17 mouse cellular contexts compared by ENCODE assay signal in genomic region chr6:54537053-54537452, GRCm38 (mm10). TPM values are rescaled to one million over a fixed set of nuclear protein-coding genes. Genes with fewer than 3 reads are reported as not detected.
"Had no signal": no experiment of that assay in that cellular context is flagged by ENCODE, and none has a peak within 500 bp of the region (broad histone marks: within the 10 kb centered on the region; RNA-seq: fewer than 3 reads in every experiment).

No protein-coding gene starts in this region.

- H3K4me3 ChIP-seq: neural tube, embryonic 13.5 days; neural tube, embryonic 15.5 days; stomach, embryonic 15.5 days had no signal

- H3K36me3 ChIP-seq: neural tube, embryonic 13.5 days; neural tube, embryonic 15.5 days; stomach, embryonic 15.5 days had no signal

- H3K9ac ChIP-seq: neural tube, embryonic 13.5 days; neural tube, embryonic 15.5 days; stomach, embryonic 15.5 days had no signal

- H3K9me3 ChIP-seq: neural tube, embryonic 13.5 days; neural tube, embryonic 15.5 days; stomach, embryonic 15.5 days had no signal

- H3K4me2 ChIP-seq: neural tube, embryonic 13.5 days; neural tube, embryonic 15.5 days; stomach, embryonic 15.5 days had no signal

- DNase-seq: retina, postnatal 1 day; right cerebral cortex, adult 18-20 months; right cerebral cortex, postnatal 14 days; right cerebral cortex, postnatal 25 days; right cerebral cortex, postnatal 4 days; spleen, adult 18-20 months; thymus, adult 18-20 months; thymus, adult 2 months; thymus, postnatal 14 days; thymus, postnatal 25 days; thymus, postnatal 36 days; thymus, postnatal 4 days had no signal

- H3K27me3 ChIP-seq: neural tube, embryonic 13.5 days; neural tube, embryonic 15.5 days; stomach, embryonic 15.5 days had no signal

- H3K27ac ChIP-seq: neural tube, embryonic 13.5 days; neural tube, embryonic 15.5 days; stomach, embryonic 15.5 days; stomach, postnatal 0 days had no signal

- H3K4me1 ChIP-seq: stomach, embryonic 15.5 days had no signal

RNA-seq across cellular contexts. Expression of gene Scrn1, which starts 29.2 kb away (rescaled TPM):
- total RNA-seq: neutrophil, adult 5-6 weeks had no signal
